Mouse (Mus musculus): ENCODE results near the gene Sardh.

DNA sequence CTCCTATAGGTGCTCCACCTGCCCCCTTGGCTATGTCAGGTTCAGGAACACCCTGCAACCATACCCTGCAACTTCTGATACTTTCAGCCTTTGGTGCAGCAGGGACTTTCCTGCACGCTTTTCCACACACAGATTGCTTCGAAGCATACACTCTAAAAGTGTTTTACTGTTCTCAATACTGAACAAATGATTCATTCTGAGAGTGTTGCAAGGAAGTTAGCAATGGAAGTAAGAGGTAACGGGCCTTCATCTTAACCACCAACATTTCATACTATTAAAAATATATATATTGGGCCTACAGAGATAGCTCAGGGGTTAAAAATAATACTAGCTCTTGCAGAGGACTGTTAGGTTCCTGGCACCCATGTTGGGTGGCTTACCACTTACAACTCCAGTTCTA, 46.6 kb upstream of the Sardh start:
- TF ChIP-seq CTCF (IDR thresholded peaks at IDR 0.05) (no peak), EP300 (IDR thresholded peaks at IDR 0.05) (no peak)

Measured in lung, postnatal 0 days (tissue).